Mouse (Mus musculus) large intestine, adult 2 months (tissue): ENCODE results near the gene Olfr695. TPM values are rescaled to one million over a fixed set of nuclear protein-coding genes. Genes with fewer than 3 reads are reported as not detected.
A peak's percentile ranks its signal among the peaks of the same experiment; 100 is the strongest.
"Not testable (repeated sequence)": the region's sequence is repeated elsewhere in the genome, so short reads cannot be mapped to it uniquely, and the experiment has no call there.

Experiments used
- DNase-seq: peaks from one replicate; pipeline ENCODE4 v3.0.0-alpha.2; 2012; ENCODE audit warnings: low read depth, low spot score
- WGBS: fragments of 180-500 bp; shearing (Covaris S2); methylation state at CpG from one replicate; pipeline ENCODE4 v1.1.7; 2018; 5-methylcytosine and 5-hydroxymethylcytosine counted together
- polyA plus RNA-seq: library from polyadenylated mRNA; depleted of rRNA; stranded (reverse); fragments of >200 nt; gene quantifications from 2 replicates; pipeline ENCODE4 v1.2.3, GENCODE M21; 2012; rRNA removed

Gene Olfr695
- polyA plus RNA-seq = not detected in 2 replicates

DNA sequence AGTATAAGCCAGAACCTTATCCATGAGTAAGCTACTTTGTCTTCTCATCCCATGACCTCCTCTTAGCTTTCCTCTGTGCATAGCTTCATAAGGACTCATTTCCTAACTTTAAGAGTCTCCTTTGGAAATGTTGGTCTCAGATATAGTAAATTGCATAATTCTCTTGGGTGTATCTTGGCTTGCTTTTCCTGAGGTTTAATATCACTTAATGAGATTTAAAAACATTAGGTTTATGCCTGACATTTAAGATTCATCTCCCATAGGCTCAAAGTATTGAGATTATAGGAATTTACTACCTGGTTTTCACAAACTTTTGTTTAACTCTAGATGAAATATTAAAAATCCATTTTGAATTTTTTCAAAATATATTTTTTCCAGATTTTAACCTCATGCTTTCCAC lies at the start of gene Olfr695:
Gene Olfr695 (minus strand): TSS at position 101 of the 400 bp plus-strand sequence.
- no peak for DNase-seq

DNA sequence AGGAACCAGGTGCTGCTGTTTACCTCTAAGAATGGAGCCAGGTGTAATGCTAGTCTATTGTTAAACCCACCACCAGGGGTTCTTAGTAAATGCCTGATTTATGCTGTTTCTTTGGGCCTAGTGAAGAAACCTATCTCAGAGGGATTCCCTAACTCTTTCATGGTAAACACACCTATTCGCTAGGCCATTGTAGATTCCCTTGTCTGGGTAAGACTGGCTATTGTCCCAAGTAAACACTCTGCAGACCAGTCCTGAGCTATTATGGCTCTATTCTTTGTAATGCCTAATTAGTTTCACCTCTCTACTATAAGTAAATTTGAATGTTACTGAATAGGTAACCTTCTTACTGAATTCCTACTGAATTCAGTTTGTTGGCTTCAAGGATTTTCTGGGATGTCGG lies 44.8 kb upstream of the Olfr695 start:
- not testable (repeated sequence) for DNase-seq
- WGBS = 79% methylated on average over 2 of the region's 2 CpGs

DNA sequence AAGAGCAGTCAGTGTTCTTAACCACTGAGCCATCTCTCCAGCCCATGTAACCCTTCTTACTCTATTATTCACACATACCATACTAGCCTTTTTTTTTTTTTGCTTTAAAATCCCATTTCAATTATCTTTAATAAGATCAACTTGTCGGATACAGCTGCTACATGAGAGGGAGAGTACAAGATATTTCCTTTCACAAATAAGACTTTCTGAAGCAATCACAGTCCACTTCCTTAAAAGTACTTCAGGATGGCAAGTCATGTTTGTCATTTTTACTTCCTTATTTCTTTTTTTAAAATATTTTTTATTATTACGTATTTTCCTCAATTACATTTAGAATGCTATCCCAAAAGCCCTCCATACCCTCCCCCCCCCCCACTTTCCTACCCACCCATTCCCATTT lies 42.6 kb upstream of the Olfr695 start:
- DNase-seq = no peak
- 76% methylated on average over 2 of the region's 2 CpGs for WGBS

DNA sequence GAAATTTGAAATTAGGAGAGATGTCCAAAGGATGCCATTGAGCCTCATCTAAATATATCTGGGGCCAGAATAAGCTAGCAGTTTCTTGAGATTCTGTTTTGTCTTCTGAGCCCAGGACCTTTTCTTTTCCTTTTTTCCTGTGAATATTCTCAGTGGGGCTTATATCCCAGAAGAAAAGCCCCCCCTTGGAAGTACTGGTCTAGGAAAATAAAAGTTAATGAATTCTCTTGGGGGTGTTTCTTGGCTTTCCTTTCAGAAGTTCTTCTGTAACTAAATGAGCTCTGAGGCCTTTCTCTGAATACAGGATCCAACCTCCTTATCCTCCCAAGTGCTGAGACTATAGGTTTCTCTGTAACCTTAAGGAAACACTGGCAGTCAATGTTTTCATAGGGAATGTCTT lies 39.1 kb upstream of the Olfr695 start, which contains the start of gene Olfr698:
Gene Olfr698 (minus strand): TSS at position 101 of the 400 bp plus-strand sequence.
- no peak for DNase-seq

DNA sequence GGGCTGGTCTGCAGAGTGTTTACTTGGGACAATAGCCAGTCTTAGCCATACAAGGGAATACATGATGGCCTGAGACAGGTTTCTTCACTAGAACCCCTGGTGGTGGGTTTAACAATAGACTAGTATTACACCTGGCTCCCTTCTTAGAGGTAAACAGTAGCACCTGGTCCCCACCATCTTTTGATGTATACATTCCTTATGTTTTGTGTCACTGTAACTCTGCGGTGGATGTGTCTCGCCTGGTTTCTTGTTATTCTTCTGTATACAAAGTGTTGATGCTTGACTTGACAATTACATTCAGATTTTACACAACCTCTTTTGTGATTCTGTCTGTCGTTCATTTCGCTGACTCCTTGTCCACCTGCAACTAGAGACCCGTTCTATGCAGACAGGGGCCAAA lies 29.6 kb upstream of the Olfr695 start:
- 91% methylated on average over 5 of the region's 5 CpGs for WGBS
- no peak for DNase-seq

DNA sequence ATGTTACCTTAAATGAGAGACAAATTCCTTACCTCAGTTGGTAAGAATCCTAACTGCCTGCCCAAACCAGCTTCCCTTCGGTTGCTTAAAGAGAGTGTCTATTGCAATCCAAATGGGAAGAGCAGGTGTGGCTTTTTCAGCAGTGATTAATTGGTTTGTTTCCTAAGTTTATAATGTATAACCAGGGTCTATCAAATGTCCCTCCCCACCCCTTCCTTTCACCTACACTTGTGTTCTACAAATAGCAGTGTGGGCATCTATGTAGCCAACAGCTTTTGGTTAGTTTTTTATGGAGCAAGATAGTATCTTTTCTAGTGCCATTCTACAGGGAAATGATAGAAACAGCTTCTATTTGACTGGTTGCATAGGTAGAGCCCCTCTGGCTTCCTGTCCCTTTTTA lies 26.1 kb upstream of the Olfr695 start, which contains the start of gene Olfr697:
Gene Olfr697 (minus strand): TSS at position 101 of the 400 bp plus-strand sequence.
- DNase-seq = no peak
- 52% methylated on average over 1 of the region's 1 CpGs for WGBS

DNA sequence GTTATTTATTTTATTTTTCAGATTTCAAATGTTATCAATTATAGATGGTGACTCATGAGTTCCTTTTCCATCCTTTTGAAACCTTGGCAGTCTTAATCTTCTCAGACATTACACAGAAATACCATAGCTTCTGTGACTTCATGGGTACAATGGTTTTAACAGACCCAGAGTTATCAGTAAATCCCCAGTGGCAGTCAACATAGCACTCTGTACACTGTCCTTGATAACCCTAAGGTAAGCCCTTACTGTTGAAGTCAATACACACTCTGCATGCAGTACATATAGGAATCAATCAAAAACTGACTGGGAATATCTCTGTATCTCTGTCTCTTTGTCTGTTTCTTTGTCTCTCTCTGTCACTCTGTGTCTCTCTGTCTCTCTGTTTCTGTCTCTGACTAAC lies 20.8 kb upstream of the Olfr695 start:
- DNase-seq = no peak

DNA sequence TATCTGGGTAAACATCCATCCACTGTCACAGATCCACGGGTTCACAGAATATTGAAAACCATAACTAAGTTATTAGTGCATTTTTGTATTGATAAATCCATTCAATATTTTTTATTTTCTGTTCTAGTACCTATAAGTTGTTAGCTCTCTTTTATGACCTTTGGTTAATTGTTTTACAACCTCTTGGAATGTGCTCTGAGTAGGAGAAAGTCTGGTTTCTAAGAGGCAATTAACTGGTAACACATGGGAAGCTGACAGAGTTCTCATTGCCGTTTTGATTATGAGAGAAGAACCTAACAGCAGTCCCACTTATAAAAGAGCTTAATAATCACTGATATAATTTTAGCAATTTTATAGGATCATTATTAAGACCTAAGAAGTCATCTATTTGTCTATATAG lies 17.5 kb upstream of the Olfr695 start:
- 10% methylated on average over 2 of the region's 2 CpGs for WGBS
- DNase-seq = peak; percentile 14

DNA sequence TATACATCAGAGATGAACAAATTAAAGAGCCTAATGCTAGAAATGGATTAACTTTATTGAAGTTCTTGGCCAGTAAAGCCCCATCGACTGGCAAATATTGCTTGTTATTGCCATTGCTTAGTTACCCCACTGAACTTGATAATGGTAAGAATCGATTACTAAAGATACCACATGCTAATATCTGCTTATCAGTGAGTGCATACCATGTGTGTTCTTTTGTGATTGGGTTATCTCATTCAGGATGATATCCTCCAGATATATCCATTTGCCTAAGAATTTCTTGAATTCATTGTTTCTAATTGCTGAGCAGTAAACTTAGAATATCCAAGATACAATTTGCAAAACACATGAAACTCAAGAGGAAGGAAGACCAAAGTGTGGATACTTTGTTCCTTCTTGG lies 9.5 kb upstream of the Olfr695 start:
- 93% methylated on average over 2 of the region's 2 CpGs for WGBS

DNA sequence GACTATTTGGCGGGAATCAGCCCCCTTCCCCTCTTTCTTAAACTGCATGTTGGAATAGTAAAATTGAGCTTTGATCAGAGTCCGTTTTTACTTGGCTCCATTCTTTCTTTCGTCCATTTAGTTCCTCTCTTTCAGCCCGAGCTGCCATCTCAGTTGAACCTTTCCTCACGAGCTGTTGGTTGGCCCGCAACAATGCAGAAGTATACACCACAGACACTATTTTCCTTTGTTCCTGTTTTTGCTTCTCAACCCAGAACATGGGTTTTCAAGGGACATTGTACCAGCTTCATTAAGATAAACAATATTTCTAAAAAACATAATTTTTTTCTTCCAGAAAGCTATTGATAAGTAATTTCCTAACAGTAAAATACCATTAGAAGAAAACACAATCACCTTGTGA lies 4.7 kb downstream of the Olfr695 start:
- no peak for DNase-seq
- 84% methylated on average over 6 of the region's 6 CpGs for WGBS

More for the DNA sequence above, 9.5 kb upstream of the Olfr695 start:
- not testable (repeated sequence) for DNase-seq

DNA sequence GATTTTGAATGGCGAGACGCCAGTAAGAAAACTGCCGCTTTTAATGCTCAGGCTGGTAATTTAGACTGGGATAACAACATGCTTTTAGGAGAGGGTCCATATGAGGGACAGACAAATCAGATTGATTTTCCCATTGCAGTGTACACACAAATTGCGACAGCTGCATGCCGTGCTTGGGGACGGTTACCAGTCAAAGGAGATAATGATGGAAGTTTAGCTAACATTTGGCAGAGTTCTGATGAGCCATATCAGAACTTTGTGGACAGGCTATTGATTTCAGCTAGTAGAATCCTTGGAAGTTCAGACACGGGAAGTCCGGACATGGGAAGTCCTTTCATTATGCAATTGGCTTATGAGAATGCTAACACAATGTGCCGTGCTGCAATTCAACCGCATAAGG lies 8.5 kb downstream of the Olfr695 start:
- 90% methylated on average over 10 of the region's 10 CpGs for WGBS

DNA sequence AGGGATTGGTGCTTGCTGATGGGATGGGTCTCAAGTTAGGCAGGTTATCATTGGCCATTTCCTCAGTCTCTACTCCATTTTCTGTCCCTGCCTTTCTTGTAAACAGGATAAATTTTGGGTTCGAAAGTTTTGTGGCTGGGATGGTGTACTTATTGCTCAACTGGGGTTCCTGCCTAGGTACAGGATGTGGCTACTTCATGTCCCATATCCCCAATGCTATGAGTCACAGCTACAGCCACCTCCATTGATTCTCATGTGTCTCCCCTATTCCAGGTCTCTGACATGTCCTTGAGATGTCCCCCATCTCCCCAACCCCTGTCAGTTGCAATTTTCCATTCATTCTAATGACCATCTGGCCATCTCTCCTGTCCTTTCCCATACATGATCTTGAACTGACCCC lies 19.3 kb downstream of the Olfr695 start:
- WGBS = 74% methylated on average over 1 of the region's 1 CpGs

More for the DNA sequence above, 8.5 kb downstream of the Olfr695 start:
- DNase-seq = not testable (repeated sequence)

DNA sequence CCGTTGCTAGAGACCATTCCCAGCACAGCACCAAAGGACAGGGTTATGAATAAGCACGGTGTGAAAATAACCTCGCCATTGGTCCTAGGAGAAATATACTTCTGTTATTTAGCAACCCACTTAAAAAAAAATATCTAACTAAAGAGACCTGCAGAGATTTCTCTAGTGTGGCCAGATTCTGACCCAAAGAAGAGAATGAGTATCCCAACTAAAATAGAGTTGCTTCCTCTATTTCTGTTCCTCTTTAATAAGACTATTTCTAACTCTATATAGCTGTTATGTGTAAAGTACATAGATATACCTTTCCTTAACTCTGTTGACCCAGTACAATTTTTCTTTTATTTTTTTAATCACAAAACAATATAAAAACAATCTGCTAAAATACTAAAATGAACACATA lies 23.2 kb downstream of the Olfr695 start:
- 82% methylated on average over 3 of the region's 3 CpGs for WGBS
- DNase-seq = no peak

More for the DNA sequence above, 19.3 kb downstream of the Olfr695 start:
- no peak for DNase-seq

DNA sequence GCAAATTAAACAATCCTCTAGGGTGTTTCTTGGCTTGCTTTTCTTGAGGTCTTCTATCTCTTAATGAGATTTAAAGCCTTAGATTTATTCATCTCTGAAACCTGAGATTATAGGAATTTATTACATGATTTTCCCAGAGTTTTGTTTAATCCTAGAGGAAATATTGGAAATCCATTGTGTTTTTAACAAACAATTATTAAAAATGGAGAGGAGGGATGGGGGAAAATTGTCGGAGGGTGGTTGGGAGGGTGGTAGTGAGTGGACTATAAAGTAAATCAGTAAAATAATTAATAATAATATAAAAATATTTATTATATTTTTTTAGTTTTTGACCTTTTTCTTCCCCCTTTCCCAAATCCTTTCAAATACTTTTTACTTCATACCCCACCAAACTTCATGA lies 24.5 kb downstream of the Olfr695 start, which contains the start of gene Olfr694:
Gene Olfr694 (minus strand): TSS at position 101 of the 400 bp plus-strand sequence.
- no peak for DNase-seq
- 85% methylated on average over 1 of the region's 1 CpGs for WGBS

DNA sequence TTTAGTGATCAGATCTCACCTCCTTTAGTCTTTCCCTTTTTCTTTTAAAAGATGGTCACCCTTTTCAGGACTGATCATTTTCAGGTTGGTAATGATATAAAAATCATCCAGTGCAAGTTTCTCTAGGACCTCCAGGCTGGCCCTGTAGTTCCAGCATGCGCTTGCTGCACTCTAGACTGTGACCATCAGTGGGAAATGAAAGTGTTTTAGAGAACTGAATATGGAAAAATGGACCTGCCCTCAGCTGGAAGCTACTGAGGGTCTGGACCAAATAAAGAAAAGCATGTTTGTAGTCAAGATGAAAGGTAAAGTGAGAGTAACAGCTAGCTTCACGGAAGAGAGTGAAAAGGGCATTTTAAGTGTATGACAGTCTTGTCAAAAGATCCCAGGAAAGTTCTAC lies 30.8 kb downstream of the Olfr695 start:
- DNase-seq = no peak
- WGBS = 78% methylated on average over 2 of the region's 2 CpGs

DNA sequence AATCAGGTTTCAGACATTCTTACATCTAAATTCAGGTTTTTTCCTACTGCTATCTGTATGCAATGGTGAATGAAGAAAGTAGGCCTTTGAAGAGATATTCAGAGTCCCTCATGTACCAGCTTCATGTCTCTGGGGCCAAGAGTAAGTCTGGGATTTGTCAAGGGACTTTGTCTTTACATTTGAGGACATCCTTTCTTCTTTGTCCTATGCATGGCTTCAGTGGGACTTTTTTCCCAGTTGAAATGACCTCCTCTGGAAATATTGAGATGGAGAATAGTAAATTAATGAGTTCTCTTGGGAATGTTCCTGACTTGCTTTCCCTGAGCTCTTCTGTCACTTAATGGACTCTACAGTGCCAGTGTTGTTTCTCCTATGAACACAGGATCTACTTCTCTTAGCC lies 35.7 kb downstream of the Olfr695 start, which contains the start of gene Olfr693:
Gene Olfr693 (minus strand): TSS at position 101 of the 400 bp plus-strand sequence.
- DNase-seq = no peak

Other genes with a start within 250 kb of the Olfr695 start
- not detected in 2 replicates for gene Olfr693, start 35.8 kb downstream of the Olfr695 start, polyA plus RNA-seq
- not detected in 2 replicates for gene Olfr694, start 24.6 kb downstream of the Olfr695 start, polyA plus RNA-seq
- not detected in 2 replicates for gene Olfr697, start 26.0 kb upstream of the Olfr695 start, polyA plus RNA-seq
- not detected in 2 replicates for gene Olfr698, start 39.0 kb upstream of the Olfr695 start, polyA plus RNA-seq
- not detected in 2 replicates for gene Olfr699, start 76.8 kb upstream of the Olfr695 start, polyA plus RNA-seq
- gene Olfr700, start 92.4 kb upstream of the Olfr695 start, polyA plus RNA-seq = not detected in 2 replicates
- not detected in 2 replicates for gene Olfr701, start 97.7 kb upstream of the Olfr695 start, polyA plus RNA-seq
- not detected in 2 replicates for gene Olfr702, start 117.5 kb upstream of the Olfr695 start, polyA plus RNA-seq
- not detected in 2 replicates for gene Olfr703, start 127.0 kb upstream of the Olfr695 start, polyA plus RNA-seq
- not detected in 2 replicates for gene Olfr704, start 146.8 kb upstream of the Olfr695 start, polyA plus RNA-seq
- not detected in 2 replicates for gene Olfr705, start 160.5 kb upstream of the Olfr695 start, polyA plus RNA-seq
- not detected in 2 replicates for gene Olfr706, start 171.8 kb upstream of the Olfr695 start, polyA plus RNA-seq
- not detected in 2 replicates for gene Olfr707, start 184.8 kb upstream of the Olfr695 start, polyA plus RNA-seq
- gene Olfr1532-ps1, start 191.6 kb upstream of the Olfr695 start, polyA plus RNA-seq = 0.45 and 0.59 TPM in 2 replicates
- not detected in 2 replicates for gene Olfr709-ps1, start 215.8 kb upstream of the Olfr695 start, polyA plus RNA-seq
- gene Olfr710, start 231.9 kb upstream of the Olfr695 start, polyA plus RNA-seq = not detected in 2 replicates
- not detected in 2 replicates for gene Olfr6, start 247.5 kb upstream of the Olfr695 start, polyA plus RNA-seq